Mouse (Mus musculus) heart, adult 2 months (tissue): ENCODE data around the gene Limk2.

Experiments
- CTCF ChIP-seq: fragments of 200-600 bp; IDR thresholded peaks from 2 replicates; pipeline ENCODE4 v1.8.1; 2022; ENCODE audit warnings: antibody characterized with exemption, mild to moderate bottlenecking, moderate library complexity
- POLR2A ChIP-seq: fragments of 200-500 bp; IDR thresholded peaks from 2 replicates; pipeline ENCODE4 v1.6.1; 2011; ENCODE audit warnings: mild to moderate bottlenecking, low read depth, low read length, control low read depth; ENCODE audit not compliant: insufficient read depth

- no peak for TF ChIP-seq CTCF
- no peak for TF ChIP-seq POLR2A
Observed at GRCm38 (mm10) chr11:3428632-3429031, 19.6 kb upstream of the Limk2 start.
